Mouse (Mus musculus) forebrain, embryonic 15.5 days (tissue): Measurements from ENCODE around the gene Got1. TPM values are rescaled to one million over a fixed set of nuclear protein-coding genes. Genes with fewer than 3 reads are reported as not detected.
"Not testable (repeated sequence)": the region's sequence is repeated elsewhere in the genome, so short reads cannot be mapped to it uniquely, and the experiment has no call there.

Source experiments
- ATAC-seq: fragments of 200-750 bp; cut with Nextera tagmentation; replicated peaks from 2 replicates; pipeline ENCODE4 v1.8.0; 2017; ENCODE audit warnings: mild to moderate bottlenecking, moderate TSS enrichment, moderate library complexity
- H3K27ac ChIP-seq: fragments of 300-500 bp; sonication (generic); replicated peaks from 2 replicates; pipeline ENCODE4 v1.5.1; 2015; ENCODE audit warnings: mild to moderate bottlenecking, inconsistent platforms
- H3K27me3 ChIP-seq: fragments of 300-500 bp; sonication (generic); 2 replicates; pipeline ENCODE4 v1.6.1; 2015; ENCODE audit warnings: inconsistent platforms
- H3K36me3 ChIP-seq: fragments of 300-500 bp; sonication (generic); 2 replicates; pipeline ENCODE4 v1.6.1; 2015; ENCODE audit warnings: mild to moderate bottlenecking, inconsistent platforms
- H3K4me1 ChIP-seq: fragments of 300-500 bp; sonication (generic); 2 replicates; pipeline ENCODE4 v1.6.1; 2015; ENCODE audit warnings: inconsistent platforms
- H3K4me2 ChIP-seq: fragments of 300-500 bp; sonication (generic); replicated peaks from 2 replicates; pipeline ENCODE4 v1.6.1; 2015; ENCODE audit warnings: mild to moderate bottlenecking, inconsistent platforms
- H3K4me3 ChIP-seq: fragments of 300-500 bp; sonication (generic); 2 replicates; pipeline ENCODE4 v1.5.1; 2015; ENCODE audit warnings: mild to moderate bottlenecking, inconsistent platforms
- H3K9ac ChIP-seq: fragments of 300-500 bp; sonication (generic); replicated peaks from 2 replicates; pipeline ENCODE4 v1.6.1; 2015; ENCODE audit warnings: mild to moderate bottlenecking, inconsistent platforms
- H3K9me3 ChIP-seq: fragments of 300-500 bp; sonication (generic); 2 replicates; pipeline ENCODE4 v1.6.1; 2016; ENCODE audit warnings: inconsistent platforms
- WGBS: fragments of 180-500 bp; shearing (Covaris S2); methylation state at CpG from one replicate; pipeline ENCODE4 v1.1.7; 2015; ENCODE audit warnings: mixed read lengths; 5-methylcytosine and 5-hydroxymethylcytosine counted together
- polyA plus RNA-seq: library from polyadenylated mRNA; unstranded; fragments of >200 nt; fragmentation: Nextera tagmentation; extraction: Ambion mirVana; gene quantifications from 2 replicates; pipeline ENCODE4 v1.2.1, GENCODE M21; 2015

Got1 gene
- polyA plus RNA-seq, 1 experiment from 2014 or later: 75.6 TPM

DNA sequence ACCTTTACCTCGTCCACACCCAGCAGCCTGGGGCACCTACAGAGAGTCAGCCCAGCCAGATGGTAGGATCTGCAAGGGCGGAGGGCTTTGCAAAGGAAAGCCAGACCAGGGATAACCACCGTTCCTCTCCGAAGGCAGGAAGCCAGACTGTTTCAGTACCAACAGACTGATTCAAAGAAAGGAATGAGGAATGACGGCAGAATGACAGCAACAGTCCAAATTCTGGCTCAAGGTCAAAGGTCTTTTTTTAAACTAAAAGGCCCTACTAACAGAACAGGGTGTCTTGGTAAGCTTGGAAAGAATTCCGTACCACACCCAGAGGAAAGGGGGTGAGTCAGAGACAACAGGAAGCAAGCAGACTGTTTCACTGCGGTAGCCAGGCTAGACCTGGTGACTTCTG is 25.5 kb downstream of the Got1 start:
- Histone ChIP-seq H3K27me3 (no peaks in the 10 kb centered on the region), H3K9ac (no peak overlapping the region), H3K36me3 (peaks cover 33% of the 10 kb centered on the region), H3K4me1 (peaks cover 3% of the 10 kb centered on the region; the same call in 1 of the 2 replicates), H3K4me3 (no peak overlapping the region), H3K27ac (no peak overlapping the region), H3K9me3 (no peaks in the 10 kb centered on the region), H3K4me2 (no peak overlapping the region)
- WGBS: 92% methylated on average over 7 of the region's 7 CpGs
- no peak for ATAC-seq

GRCm38 (mm10) chr19:43497440-43497839 is 27.0 kb downstream of the Got1 start:
- whole genome bisulfite sequencing: 84% methylated on average over 7 of the region's 7 CpGs
- no peak for ATAC-seq
- Histone ChIP-seq H3K9me3 (no peaks in the 10 kb centered on the region), H3K27ac (no peak overlapping the region), H3K27me3 (no peaks in the 10 kb centered on the region), H3K4me1 (peaks cover 3% of the 10 kb centered on the region; the same call in 1 of the 2 replicates), H3K36me3 (peaks cover 23% of the 10 kb centered on the region), H3K9ac (no peak overlapping the region), H3K4me3 (no peak overlapping the region), H3K4me2 (no peak overlapping the region)

DNA sequence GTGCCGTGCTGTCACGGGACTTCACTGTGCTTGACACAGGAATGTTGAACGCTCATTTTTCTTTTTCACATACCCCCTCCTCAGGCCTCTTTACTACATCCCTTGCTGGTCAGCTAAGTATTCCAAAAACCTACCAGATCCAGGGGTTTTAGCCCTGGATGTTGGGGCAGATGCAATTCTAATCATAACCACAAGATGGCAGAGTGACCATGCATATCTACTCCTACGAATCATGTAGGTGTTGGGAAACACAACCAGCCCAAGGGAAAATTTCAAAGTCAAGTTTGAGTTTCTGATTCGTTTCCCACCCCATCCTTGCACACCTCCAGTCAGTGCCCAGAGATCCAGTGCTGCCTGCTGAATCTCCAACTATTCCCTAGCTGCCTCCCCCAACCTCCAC is 28.6 kb downstream of the Got1 start:
- Histone ChIP-seq H3K27me3 (no peaks in the 10 kb centered on the region), H3K27ac (no peak overlapping the region), H3K9ac (no peak overlapping the region), H3K4me3 (no peak overlapping the region), H3K4me2 (no peak overlapping the region), H3K36me3 (peaks cover 19% of the 10 kb centered on the region), H3K9me3 (no peaks in the 10 kb centered on the region), H3K4me1 (peaks cover 3% of the 10 kb centered on the region; the same call in 1 of the 2 replicates)
- 21% methylated on average over 5 of the region's 5 CpGs for WGBS
- no peak for ATAC-seq

GRCm38 (mm10) chr19:43494914-43495313 is 29.5 kb downstream of the Got1 start:
- WGBS: 14% methylated on average over 14 of the region's 14 CpGs
- peaks cover 3% of the 10 kb centered on the region; the same call in 1 of the 2 replicates for H3K4me1 ChIP-seq
- ATAC-seq: 0 out of 2 replicates have a peak, but pooled peaks have one; percentile 27
- no peak overlapping the region for H3K27ac ChIP-seq
- no peaks in the 10 kb centered on the region for H3K9me3 ChIP-seq
- peaks cover 10% of the 10 kb centered on the region for H3K36me3 ChIP-seq
- no peaks in the 10 kb centered on the region for H3K27me3 ChIP-seq
- H3K9ac ChIP-seq: no peak overlapping the region
- peak overlapping the region; percentile 46 for H3K4me2 ChIP-seq
- peak overlapping the region; percentile 24 for H3K4me3 ChIP-seq

- H3K4me1 ChIP-seq: peaks cover 3% of the 10 kb centered on the region; the same call in 1 of the 2 replicates
- no peak for ATAC-seq
- no peak overlapping the region for H3K4me2 ChIP-seq
- 81% methylated on average over 6 of the region's 6 CpGs for WGBS
- no peaks in the 10 kb centered on the region for H3K27me3 ChIP-seq
- no peaks in the 10 kb centered on the region for H3K9me3 ChIP-seq
- H3K27ac ChIP-seq: no peak overlapping the region
- H3K36me3 ChIP-seq: peaks cover 4% of the 10 kb centered on the region; the same call in 1 of the 2 replicates
- H3K4me3 ChIP-seq: no peak overlapping the region
- no peak overlapping the region for H3K9ac ChIP-seq
These were observed 30.5 kb downstream of the Got1 start for GRCm38 (mm10) chr19:43493878-43494277.

GRCm38 (mm10) chr19:43493316-43493715 is 31.1 kb downstream of the Got1 start:
- H3K27me3 ChIP-seq, H3K4me2 ChIP-seq, H3K27ac ChIP-seq, ATAC-seq, H3K4me3 ChIP-seq, H3K36me3 ChIP-seq, H3K9me3 ChIP-seq, H3K4me1 ChIP-seq, H3K9ac ChIP-seq: not testable (repeated sequence)
- 83% methylated on average over 1 of the region's 1 CpGs for WGBS

DNA sequence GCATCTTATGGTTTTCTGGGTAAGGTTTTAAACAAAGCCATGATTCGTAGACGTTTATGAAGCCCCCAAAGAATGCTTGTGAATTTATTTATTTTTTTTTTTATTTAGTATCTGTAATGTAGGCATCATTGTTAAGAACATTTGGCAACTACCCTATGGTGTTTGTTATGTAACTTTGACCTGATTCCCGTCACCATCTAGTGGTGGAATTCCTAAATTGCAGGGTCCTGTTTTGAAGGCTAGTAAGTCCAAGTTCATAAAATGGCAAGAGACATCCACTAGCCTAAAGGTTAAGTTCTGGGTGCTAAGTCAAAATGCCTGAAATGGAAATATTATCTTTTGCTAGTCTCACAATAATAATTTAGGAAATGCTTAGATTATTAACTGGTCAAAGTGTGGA is 37.0 kb downstream of the Got1 start:
- 44% methylated on average over 3 of the region's 3 CpGs for WGBS
- no peaks in the 10 kb centered on the region for H3K36me3 ChIP-seq
- H3K4me3 ChIP-seq: no peak overlapping the region
- no peak overlapping the region for H3K9ac ChIP-seq
- no peaks in the 10 kb centered on the region for H3K27me3 ChIP-seq
- no peaks in the 10 kb centered on the region for H3K9me3 ChIP-seq
- H3K27ac ChIP-seq: no peak overlapping the region
- no peaks in the 10 kb centered on the region for H3K4me1 ChIP-seq
- no peak for ATAC-seq
- H3K4me2 ChIP-seq: no peak overlapping the region

- H3K9me3 ChIP-seq: no peaks in the 10 kb centered on the region
- no peaks in the 10 kb centered on the region for H3K36me3 ChIP-seq
- no peak overlapping the region for H3K27ac ChIP-seq
- no peak overlapping the region for H3K4me3 ChIP-seq
- no peaks in the 10 kb centered on the region for H3K27me3 ChIP-seq
- WGBS: 66% methylated on average over 9 of the region's 9 CpGs
- H3K4me2 ChIP-seq: no peak overlapping the region
- H3K9ac ChIP-seq: no peak overlapping the region
- no peaks in the 10 kb centered on the region for H3K4me1 ChIP-seq
- ATAC-seq: no peak
These were observed 43.9 kb downstream of the Got1 start for GRCm38 (mm10) chr19:43480512-43480911.

DNA sequence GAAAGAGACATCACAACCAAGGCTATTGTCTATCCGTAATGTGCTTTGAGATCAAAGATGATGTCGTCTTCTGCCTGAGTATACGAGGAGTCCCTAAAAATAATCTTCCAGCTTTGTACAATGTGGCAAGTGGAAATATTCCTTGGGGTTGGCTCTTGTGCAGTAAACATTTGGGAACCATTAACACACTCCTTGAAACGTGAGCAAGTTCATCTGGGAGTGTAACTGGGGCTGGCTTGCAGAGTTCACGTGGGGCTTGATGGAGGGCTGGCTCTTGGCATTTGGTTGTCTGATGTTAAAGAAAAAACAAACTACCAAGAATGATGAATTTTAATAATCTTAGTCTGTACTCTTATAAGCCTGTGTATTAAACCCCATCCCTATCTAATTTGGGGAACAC is 45.0 kb downstream of the Got1 start:
- Histone ChIP-seq H3K9me3 (no peaks in the 10 kb centered on the region), H3K4me1 (no peaks in the 10 kb centered on the region), H3K27me3 (no peaks in the 10 kb centered on the region), H3K36me3 (no peaks in the 10 kb centered on the region), H3K27ac (no peak overlapping the region), H3K9ac (no peak overlapping the region), H3K4me3 (no peak overlapping the region), H3K4me2 (no peak overlapping the region)
- 84% methylated on average over 5 of the region's 5 CpGs for WGBS
- no peak for ATAC-seq

GRCm38 (mm10) chr19:43478891-43479290 is 45.5 kb downstream of the Got1 start:
- H3K4me3 ChIP-seq: no peak overlapping the region
- H3K27me3 ChIP-seq: no peaks in the 10 kb centered on the region
- WGBS: 19% methylated on average over 5 of the region's 5 CpGs
- no peak overlapping the region for H3K4me2 ChIP-seq
- no peaks in the 10 kb centered on the region for H3K36me3 ChIP-seq
- H3K9ac ChIP-seq: no peak overlapping the region
- no peaks in the 10 kb centered on the region for H3K4me1 ChIP-seq
- no peak; the same call in 1 of the 2 replicates for ATAC-seq
- no peaks in the 10 kb centered on the region for H3K9me3 ChIP-seq
- no peak overlapping the region for H3K27ac ChIP-seq

DNA sequence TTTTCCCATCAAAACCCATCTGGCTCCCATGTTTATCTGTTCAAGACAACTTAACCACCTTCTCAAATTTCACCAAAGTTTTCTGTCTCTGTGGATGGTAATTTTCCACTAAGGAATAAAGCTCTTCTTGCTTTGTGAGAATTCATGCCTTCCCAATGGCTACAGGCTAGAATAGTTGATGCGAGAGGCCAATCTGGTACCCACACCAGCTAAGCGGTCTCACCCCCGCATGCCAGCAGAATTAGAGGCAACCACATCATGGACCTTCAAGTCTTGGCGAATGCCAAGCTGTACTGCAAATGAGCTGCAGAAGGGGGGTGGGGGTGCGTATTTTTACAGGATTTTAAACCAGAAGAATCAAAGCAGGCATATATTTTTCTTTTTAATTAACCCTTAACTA is 47.0 kb downstream of the Got1 start:
- Histone ChIP-seq H3K9me3 (no peaks in the 10 kb centered on the region), H3K36me3 (no peaks in the 10 kb centered on the region), H3K4me2 (no peak overlapping the region), H3K27me3 (no peaks in the 10 kb centered on the region), H3K4me3 (no peak overlapping the region), H3K4me1 (no peaks in the 10 kb centered on the region), H3K27ac (no peak overlapping the region), H3K9ac (no peak overlapping the region)
- no peak for ATAC-seq
- 87% methylated on average over 5 of the region's 5 CpGs for WGBS

DNA sequence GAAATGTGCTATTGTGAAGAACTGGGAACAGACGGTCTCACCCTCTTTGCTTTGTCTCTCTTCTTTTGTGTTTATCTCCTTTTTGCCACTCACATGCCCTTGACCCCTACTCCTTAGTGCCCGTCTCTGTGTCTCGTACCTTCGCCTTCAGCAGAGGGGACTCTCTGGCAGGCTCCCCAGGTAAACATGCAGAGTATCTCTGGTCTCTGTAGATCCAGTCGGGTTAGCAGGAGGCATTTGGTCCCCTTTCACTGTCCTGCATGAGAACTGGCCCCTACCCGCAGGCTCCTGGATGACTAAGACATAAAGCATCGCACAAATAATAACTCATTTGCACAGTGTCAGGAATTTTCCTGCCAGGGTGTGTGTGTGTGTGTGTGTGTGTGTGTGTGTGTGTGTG is 48.3 kb downstream of the Got1 start:
- Histone ChIP-seq H3K4me2 (no peak overlapping the region), H3K27me3 (no peaks in the 10 kb centered on the region), H3K4me3 (no peak overlapping the region), H3K9ac (no peak overlapping the region), H3K36me3 (no peaks in the 10 kb centered on the region), H3K4me1 (no peaks in the 10 kb centered on the region), H3K9me3 (no peaks in the 10 kb centered on the region), H3K27ac (no peak overlapping the region)
- WGBS: 73% methylated on average over 7 of the region's 7 CpGs
- ATAC-seq: no peak

DNA sequence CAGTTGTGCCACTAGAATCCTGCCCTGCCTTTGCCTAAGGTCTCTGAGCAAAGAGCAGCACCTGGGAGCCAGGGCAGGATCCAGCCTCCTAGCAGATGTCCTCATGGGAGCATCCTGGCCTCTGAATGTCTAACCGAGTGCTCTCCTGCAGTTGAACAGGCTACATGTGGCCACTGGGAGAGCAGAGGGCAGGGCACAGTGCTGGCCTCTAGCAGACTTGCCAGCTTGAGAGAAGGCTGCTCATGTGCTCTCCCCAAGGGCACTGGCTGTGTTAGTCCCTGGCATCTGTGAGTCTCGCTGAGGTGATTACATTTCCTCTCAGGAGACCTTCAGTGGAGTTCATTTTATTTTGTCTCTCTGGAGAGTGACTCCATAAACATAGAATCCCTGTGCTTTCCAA is 48.8 kb downstream of the Got1 start:
- Histone ChIP-seq H3K36me3 (no peaks in the 10 kb centered on the region), H3K27ac (no peak overlapping the region), H3K4me2 (no peak overlapping the region), H3K4me1 (no peaks in the 10 kb centered on the region), H3K9me3 (no peaks in the 10 kb centered on the region), H3K9ac (no peak overlapping the region), H3K27me3 (no peaks in the 10 kb centered on the region), H3K4me3 (no peak overlapping the region)
- ATAC-seq: no peak
- 73% methylated on average over 2 of the region's 2 CpGs for WGBS
